Mouse (Mus musculus) frontal cortex, adult 2 months (tissue): ENCODE results near the gene Lrrc59. TPM values are rescaled to one million over a fixed set of nuclear protein-coding genes. Genes with fewer than 3 reads are reported as not detected.
"Not testable (repeated sequence)": the region's sequence is repeated elsewhere in the genome, so short reads cannot be mapped to it uniquely, and the experiment has no call there.

Source experiments
- DNase-seq, 2 experiments: peaks; one replicate each; pipeline ENCODE4 v3.0.0; 2022; ENCODE audit warnings: low spot score in 1 of 2; ENCODE audit errors: extremely low spot score in 1 of 2
- polyA plus RNA-seq: library from polyadenylated mRNA; depleted of rRNA; stranded (reverse); fragments of >200 nt; gene quantifications from 2 replicates; pipeline ENCODE4 v1.2.3, GENCODE M21; 2012

Gene Lrrc59
- polyA plus RNA-seq, 1 experiment, result 76.3 TPM

- peak in 1 of 2 experiments; percentile 15 for DNase-seq
These were observed 838 bp downstream of the Lrrc59 start for GRCm38 (mm10) chr11:94630199-94631011.

- DNase-seq, result no peak
These were observed 2.4 kb downstream of the Lrrc59 start for GRCm38 (mm10) chr11:94631969-94632368.

- DNase-seq, result no peak
These were observed 3.4 kb downstream of the Lrrc59 start for GRCm38 (mm10) chr11:94632988-94633387.

GRCm38 (mm10) chr11:94634431-94634830, 4.9 kb downstream of the Lrrc59 start:
- DNase-seq, result no peak

- DNase-seq, result peak; percentile 45 to 56
These were observed 15.1 kb downstream of the Lrrc59 start for GRCm38 (mm10) chr11:94644461-94645219.

- no peak for DNase-seq
These were observed 16.9 kb downstream of the Lrrc59 start for GRCm38 (mm10) chr11:94646457-94646856.

- DNase-seq, result not testable (repeated sequence)
These were observed 21.7 kb downstream of the Lrrc59 start for GRCm38 (mm10) chr11:94651241-94651640.

- no peak for DNase-seq
These were observed 23.4 kb downstream of the Lrrc59 start for GRCm38 (mm10) chr11:94652973-94653372.

GRCm38 (mm10) chr11:94653663-94654436, 24.3 kb downstream of the Lrrc59 start, which contains the start of the genes Mrpl27 and Eme1:
TSS of gene Mrpl27 (plus strand) at chr11:94653767.
TSS of gene Eme1 (minus strand) at chr11:94653964.
- peak; percentile 68 to 87 for DNase-seq

- DNase-seq, result no peak
These were observed 31.8 kb downstream of the Lrrc59 start for GRCm38 (mm10) chr11:94661344-94661743.

- DNase-seq, result no peak
These were observed 35.7 kb downstream of the Lrrc59 start for GRCm38 (mm10) chr11:94665281-94665680.

GRCm38 (mm10) chr11:94674984-94675383, 45.4 kb downstream of the Lrrc59 start:
- DNase-seq, result peak in 1 of 2 experiments; percentile 48

GRCm38 (mm10) chr11:94675446-94675845, 45.9 kb downstream of the Lrrc59 start:
- no peak for DNase-seq

- no peak for DNase-seq
These were observed 46.7 kb downstream of the Lrrc59 start for GRCm38 (mm10) chr11:94676308-94676707.

GRCm38 (mm10) chr11:94676754-94677606, 47.4 kb downstream of the Lrrc59 start, which contains the start of gene Xylt2:
TSS of gene Xylt2 (minus strand) at chr11:94677515.
- DNase-seq, result peak; percentile 58 to 92

- DNase-seq, result no peak
These were observed 48.1 kb downstream of the Lrrc59 start for GRCm38 (mm10) chr11:94677607-94678145.

- no peak for DNase-seq
These were observed 51.1 kb downstream of the Lrrc59 start for GRCm38 (mm10) chr11:94680639-94681038.

- DNase-seq, result no peak
These were observed 52.1 kb downstream of the Lrrc59 start for GRCm38 (mm10) chr11:94681640-94682039.

GRCm38 (mm10) chr11:94682427-94682826, 52.9 kb downstream of the Lrrc59 start:
- DNase-seq, result no peak
